Mouse (Mus musculus): Measurements from ENCODE around the gene Clasp1. TPM values are rescaled to one million over a fixed set of nuclear protein-coding genes. Genes with fewer than 3 reads are reported as not detected.

Gene Clasp1
- total and polyA plus RNA-seq, 3 experiments = 32.0 to 53.2 (median 42.2) TPM

DNA sequence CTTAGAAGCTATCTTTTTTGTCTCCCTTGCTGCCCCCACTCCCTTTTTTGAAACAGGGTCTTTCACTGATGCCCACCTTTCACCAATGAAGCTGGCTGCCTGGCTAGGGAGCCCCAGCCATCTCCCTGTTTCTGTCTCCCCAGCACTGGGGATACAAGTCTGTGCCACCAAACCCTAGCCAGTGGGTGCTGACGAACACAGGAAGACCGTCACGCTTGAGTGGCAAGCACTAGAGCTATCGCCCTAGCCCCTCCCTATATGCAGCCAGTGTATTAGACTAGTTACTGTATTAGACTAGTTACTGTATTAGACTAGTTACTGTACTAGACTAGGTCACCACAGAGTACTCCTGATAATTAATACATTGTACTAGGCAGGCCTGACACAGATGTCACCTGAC, 66.0 kb downstream of the Clasp1 start:
- DNase-seq (ENCODE audit: extremely low read depth) = peak; percentile 72
- Histone ChIP-seq H3K27ac (ENCODE audit: insufficient read depth, low read depth) (peak overlapping the region; percentile 93), H3K36me3 (replicated peaks in 1 of 2; ENCODE audit: control insufficient read depth in 1 of 2, insufficient read depth in 1 of 2, low read length in 1 of 2) (peaks cover 0 to 23% of the 10 kb centered on the region in 2 experiments), H3K4me3 (replicated peaks in 1 of 3; ENCODE audit: low read depth in 2 of 3, low read length in 2 of 3, poor library complexity in 1 of 3) (peak overlapping the region in 2 of 3 experiments; percentile 1 to 40), H3K79me2 (replicated peaks; ENCODE audit: control insufficient read depth, extremely low read depth, insufficient read depth, poor library complexity, severe bottlenecking) (peaks cover 69% of the 10 kb centered on the region), H3K27me3 (replicated peaks) (no peaks in the 10 kb centered on the region), H3K4me2 (ENCODE audit: insufficient read depth, low read depth, poor library complexity, severe bottlenecking) (peak overlapping the region; percentile 77), H3K9ac (ENCODE audit: insufficient read depth, low read depth) (peak overlapping the region; percentile 57), H3K4me1 (ENCODE audit: control insufficient read depth in 1 of 2, insufficient read depth in 2 of 2) (peaks cover 40 to 79% of the 10 kb centered on the region in 2 experiments), H3K9me3 (replicated peaks; ENCODE audit: low read length) (no peaks in the 10 kb centered on the region)
- no peak for TF ChIP-seq JUND (conservative IDR thresholded peaks at IDR 0.05; ENCODE audit: low read depth, low read length)
- peak; percentile 23; the same call in 1 of the 2 replicates for TF ChIP-seq BHLHE40 (IDR thresholded peaks at IDR 0.05; ENCODE audit: low read depth, low read length)
- TF ChIP-seq ETS1 (conservative IDR thresholded peaks at IDR 0.05; ENCODE audit: low read depth, low read length) = 0 out of 2 replicates have a peak, but pooled peaks have one; percentile 16
- TF ChIP-seq NRF1 (IDR thresholded peaks at IDR 0.05; ENCODE audit: low read depth, low read length) = 0 out of 2 replicates have a peak, but pooled peaks have one; percentile 22
- in situ Hi-C loops (cut with MboI; ENCODE audit: low pct_ligation_motif_present, low pct_unique_long_range_greater_than_20kb, low sequenced_read_pairs) = no loop called here
- dilution Hi-C loops (cut with MboI; ENCODE audit: extremely low pct_ligation_motif_present, extremely low pct_unique_long_range_greater_than_20kb, low sequenced_read_pairs) = no loop called here

DNA sequence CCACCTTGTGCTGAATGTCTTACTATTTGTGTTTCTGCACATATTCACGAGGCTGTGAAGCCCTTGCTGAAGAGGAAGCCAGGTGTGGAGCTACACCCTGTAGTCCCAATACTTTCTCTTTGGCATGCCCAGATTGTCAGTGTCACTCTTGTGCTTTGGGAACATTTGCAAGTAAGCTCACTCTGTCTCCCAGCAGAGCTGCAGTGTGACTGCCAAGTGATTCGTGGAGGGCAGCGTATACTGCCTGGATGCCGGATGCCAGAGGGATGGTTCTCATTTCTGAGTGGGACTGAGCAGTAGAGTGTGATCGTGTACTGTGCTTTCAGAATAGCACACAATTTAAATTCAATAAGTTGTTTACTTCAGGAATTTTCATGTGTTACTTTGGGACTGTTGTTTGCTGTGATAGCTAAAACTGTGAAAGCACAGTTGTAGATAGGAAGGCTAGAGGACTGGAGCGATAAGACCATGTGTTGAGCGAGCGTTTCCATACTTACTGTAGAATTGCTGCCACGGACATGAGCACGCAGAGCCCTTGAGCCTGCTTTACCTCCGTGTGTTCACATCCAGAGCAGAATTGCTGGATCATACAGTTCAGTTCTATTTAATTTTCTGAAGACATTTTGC, 68.5 kb downstream of the Clasp1 start:
- H3K36me3 ChIP-seq (replicated peaks in 1 of 2; ENCODE audit: control insufficient read depth in 1 of 2, insufficient read depth in 1 of 2, low read length in 1 of 2) = peaks cover 16 to 34% of the 10 kb centered on the region in 2 experiments
- no peak for DNase-seq (ENCODE audit: extremely low read depth)
- dilution Hi-C loops (cut with MboI; ENCODE audit: extremely low pct_ligation_motif_present, extremely low pct_unique_long_range_greater_than_20kb, low sequenced_read_pairs) (no loop called here), in situ Hi-C loops (cut with MboI; ENCODE audit: low pct_ligation_motif_present, low pct_unique_long_range_greater_than_20kb, low sequenced_read_pairs) (no loop called here)
- peak overlapping the region; percentile 73 for H3K4me2 ChIP-seq (ENCODE audit: insufficient read depth, low read depth, poor library complexity, severe bottlenecking)
- H3K9ac ChIP-seq (ENCODE audit: insufficient read depth, low read depth) = peak overlapping the region; percentile 38
- H3K9me3 ChIP-seq (replicated peaks; ENCODE audit: low read length) = no peaks in the 10 kb centered on the region
- no peaks in the 10 kb centered on the region for H3K27me3 ChIP-seq (replicated peaks)
- H3K79me2 ChIP-seq (replicated peaks; ENCODE audit: control insufficient read depth, extremely low read depth, insufficient read depth, poor library complexity, severe bottlenecking) = peaks cover 61% of the 10 kb centered on the region
- peak overlapping the region; percentile 19 to 24 (median 21) for H3K4me3 ChIP-seq (replicated peaks in 1 of 3; ENCODE audit: low read depth in 2 of 3, low read length in 2 of 3, poor library complexity in 1 of 3)
- H3K27ac ChIP-seq (ENCODE audit: insufficient read depth, low read depth) = peak overlapping the region; percentile 82
- TF ChIP-seq MXI1 (IDR thresholded peaks at IDR 0.05; ENCODE audit: low read depth, low read length) (0 out of 2 replicates have a peak, but pooled peaks have one; percentile 46), USF2 (conservative IDR thresholded peaks at IDR 0.05; ENCODE audit: low read depth, low read length) (no peak), EP300 (IDR thresholded peaks at IDR 0.05; ENCODE audit: low read length) (peak; percentile 45; the same call in 1 of the 2 replicates)
- H3K4me1 ChIP-seq (ENCODE audit: control insufficient read depth in 1 of 2, insufficient read depth in 2 of 2) = peaks cover 41 to 77% of the 10 kb centered on the region in 2 experiments

DNA sequence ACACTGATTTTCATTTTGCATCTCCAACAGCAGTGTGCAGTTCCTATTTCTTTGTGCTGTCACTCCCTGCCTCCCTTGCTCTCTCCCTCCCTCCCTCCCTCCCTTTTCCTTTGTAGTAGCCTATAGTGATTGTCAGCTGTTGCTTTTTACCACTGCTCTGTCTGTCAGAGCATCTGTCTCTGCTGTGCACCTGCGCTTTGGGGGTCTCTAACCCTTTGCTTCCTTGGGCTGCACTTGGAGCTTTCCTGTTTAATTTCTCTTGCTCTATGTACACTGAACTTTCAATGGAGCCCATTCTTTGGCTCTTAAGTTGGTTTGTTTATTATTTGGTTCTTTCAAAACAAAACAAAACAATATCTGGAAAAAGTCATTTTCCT, 69.0 kb downstream of the Clasp1 start:
- no peaks in the 10 kb centered on the region for H3K27me3 ChIP-seq (replicated peaks)
- peaks cover 36 to 72% of the 10 kb centered on the region in 2 experiments for H3K4me1 ChIP-seq (ENCODE audit: control insufficient read depth in 1 of 2, insufficient read depth in 2 of 2)
- H3K36me3 ChIP-seq (replicated peaks in 1 of 2; ENCODE audit: control insufficient read depth in 1 of 2, insufficient read depth in 1 of 2, low read length in 1 of 2) = peaks cover 18 to 35% of the 10 kb centered on the region in 2 experiments
- peaks cover 57% of the 10 kb centered on the region for H3K79me2 ChIP-seq (replicated peaks; ENCODE audit: control insufficient read depth, extremely low read depth, insufficient read depth, poor library complexity, severe bottlenecking)
- H3K9ac ChIP-seq (ENCODE audit: insufficient read depth, low read depth) = peak overlapping the region; percentile 38
- no peak overlapping the region for H3K4me3 ChIP-seq (replicated peaks in 1 of 3; ENCODE audit: low read depth in 2 of 3, low read length in 2 of 3, poor library complexity in 1 of 3)
- in situ Hi-C loops (cut with MboI; ENCODE audit: low pct_ligation_motif_present, low pct_unique_long_range_greater_than_20kb, low sequenced_read_pairs) = no loop called here
- dilution Hi-C loops (cut with MboI; ENCODE audit: extremely low pct_ligation_motif_present, extremely low pct_unique_long_range_greater_than_20kb, low sequenced_read_pairs) = no loop called here
- TF ChIP-seq TCF12 (IDR thresholded peaks at IDR 0.05; ENCODE audit: low read depth, low read length) (0 out of 2 replicates have a peak, but pooled peaks have one; percentile 5), BHLHE40 (IDR thresholded peaks at IDR 0.05; ENCODE audit: low read depth, low read length) (no peak), MAX (IDR thresholded peaks at IDR 0.05; ENCODE audit: low read length) (0 out of 2 replicates have a peak, but pooled peaks have one; percentile 20)
- no peaks in the 10 kb centered on the region for H3K9me3 ChIP-seq (replicated peaks; ENCODE audit: low read length)
- H3K27ac ChIP-seq (ENCODE audit: insufficient read depth, low read depth) = peak overlapping the region; percentile 82
- H3K4me2 ChIP-seq (ENCODE audit: insufficient read depth, low read depth, poor library complexity, severe bottlenecking) = peak overlapping the region; percentile 73
- DNase-seq (ENCODE audit: extremely low read depth) = no peak
